Mouse (Mus musculus): ENCODE measurements around the gene Tex44. TPM values are rescaled to one million over a fixed set of nuclear protein-coding genes. Genes with fewer than 3 reads are reported as not detected.

The Tex44 gene
- polyA plus RNA-seq (2012; rRNA removed) = 140 and 142 TPM in 2 replicates

GRCm38 (mm10) chr1:86426128-86426527 is at the start of gene Tex44, which contains the start of gene Nmur1:
Gene Tex44, plus strand, starts transcription at chr1:86426329.
Gene Nmur1, minus strand, starts transcription at chr1:86426228.
- H3K27ac ChIP-seq (ENCODE audit: control insufficient read depth, insufficient read depth, low read depth, low read length) = no peak within 1 kb of the TSS
- peak within 1 kb of the TSS; percentile 79 for H3K4me3 ChIP-seq (ENCODE audit: control insufficient read depth, low read depth, low read length)
- H3K36me3 ChIP-seq (ENCODE audit: control insufficient read depth, insufficient read depth, low read length) = no peaks in the 10 kb centered on the region
- no peaks in the 10 kb centered on the region for H3K27me3 ChIP-seq (ENCODE audit: control insufficient read depth, insufficient read depth, low read length)
- TF ChIP-seq POLR2A (IDR thresholded peaks at IDR 0.05; ENCODE audit: control insufficient read depth, low read depth, low read length) = peak; percentile 65; the same call in 1 of the 2 replicates
- no peak for TF ChIP-seq CTCF (IDR thresholded peaks at IDR 0.05; ENCODE audit: control insufficient read depth, insufficient read depth, insufficient replicate concordance, low read depth, low read length)
- H3K4me1 ChIP-seq (ENCODE audit: control insufficient read depth, insufficient read depth, low read length) = peaks cover 11% of the 10 kb centered on the region

GRCm38 (mm10) chr1:86376354-86376753 is 49.8 kb upstream of the Tex44 start:
- H3K27me3 ChIP-seq (ENCODE audit: control insufficient read depth, insufficient read depth, low read length) = no peaks in the 10 kb centered on the region
- TF ChIP-seq POLR2A (IDR thresholded peaks at IDR 0.05; ENCODE audit: control insufficient read depth, low read depth, low read length) = no peak
- no peak for TF ChIP-seq CTCF (IDR thresholded peaks at IDR 0.05; ENCODE audit: control insufficient read depth, insufficient read depth, insufficient replicate concordance, low read depth, low read length)
- H3K27ac ChIP-seq (ENCODE audit: control insufficient read depth, insufficient read depth, low read depth, low read length) = no peak overlapping the region
- no peaks in the 10 kb centered on the region for H3K36me3 ChIP-seq (ENCODE audit: control insufficient read depth, insufficient read depth, low read length)
- H3K4me1 ChIP-seq (ENCODE audit: control insufficient read depth, insufficient read depth, low read length) = peaks cover 2% of the 10 kb centered on the region; the same call in 1 of the 2 replicates
- H3K4me3 ChIP-seq (ENCODE audit: control insufficient read depth, low read depth, low read length) = no peak overlapping the region

DNA sequence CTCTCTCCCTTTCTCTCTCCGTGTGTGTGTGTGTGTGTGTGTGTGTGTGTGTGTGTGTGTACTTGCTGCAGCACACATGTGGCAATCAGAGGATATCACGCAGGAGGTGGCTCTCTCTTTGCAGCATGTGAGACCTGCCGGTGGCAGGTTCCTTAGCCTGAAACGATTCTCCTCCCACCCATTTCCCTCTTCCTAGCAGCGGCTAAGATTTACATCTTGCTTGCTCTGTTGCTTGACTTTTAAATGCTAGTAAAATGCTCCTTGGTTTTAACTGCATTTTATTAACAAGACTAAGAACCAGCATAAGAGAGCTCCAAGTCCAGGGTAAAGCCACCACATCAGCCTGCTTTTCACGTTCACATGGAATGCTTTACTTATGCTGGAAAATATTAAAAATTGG is 47.5 kb upstream of the Tex44 start:
- H3K36me3 ChIP-seq (ENCODE audit: control insufficient read depth, insufficient read depth, low read length) = no peaks in the 10 kb centered on the region
- no peak overlapping the region for H3K27ac ChIP-seq (ENCODE audit: control insufficient read depth, insufficient read depth, low read depth, low read length)
- peaks cover 2% of the 10 kb centered on the region; the same call in 1 of the 2 replicates for H3K4me1 ChIP-seq (ENCODE audit: control insufficient read depth, insufficient read depth, low read length)
- TF ChIP-seq POLR2A (IDR thresholded peaks at IDR 0.05; ENCODE audit: control insufficient read depth, low read depth, low read length) (no peak), CTCF (IDR thresholded peaks at IDR 0.05; ENCODE audit: control insufficient read depth, insufficient read depth, insufficient replicate concordance, low read depth, low read length) (no peak)
- H3K27me3 ChIP-seq (ENCODE audit: control insufficient read depth, insufficient read depth, low read length) = no peaks in the 10 kb centered on the region
- H3K4me3 ChIP-seq (ENCODE audit: control insufficient read depth, low read depth, low read length) = no peak overlapping the region

- Histone ChIP-seq H3K27me3 (ENCODE audit: control insufficient read depth, insufficient read depth, low read length) (no peaks in the 10 kb centered on the region), H3K36me3 (ENCODE audit: control insufficient read depth, insufficient read depth, low read length) (no peaks in the 10 kb centered on the region), H3K27ac (ENCODE audit: control insufficient read depth, insufficient read depth, low read depth, low read length) (no peak overlapping the region), H3K4me3 (ENCODE audit: control insufficient read depth, low read depth, low read length) (no peak overlapping the region), H3K4me1 (ENCODE audit: control insufficient read depth, insufficient read depth, low read length) (peaks cover 2% of the 10 kb centered on the region; the same call in 1 of the 2 replicates)
- TF ChIP-seq POLR2A (IDR thresholded peaks at IDR 0.05; ENCODE audit: control insufficient read depth, low read depth, low read length) = no peak
- TF ChIP-seq CTCF (IDR thresholded peaks at IDR 0.05; ENCODE audit: control insufficient read depth, insufficient read depth, insufficient replicate concordance, low read depth, low read length) = no peak
Observed at GRCm38 (mm10) chr1:86379161-86379569, 47.0 kb upstream of the Tex44 start.

- H3K27ac ChIP-seq (ENCODE audit: control insufficient read depth, insufficient read depth, low read depth, low read length) = no peak overlapping the region
- H3K4me1 ChIP-seq (ENCODE audit: control insufficient read depth, insufficient read depth, low read length) = peaks cover 2% of the 10 kb centered on the region; the same call in 1 of the 2 replicates
- H3K4me3 ChIP-seq (ENCODE audit: control insufficient read depth, low read depth, low read length) = peak overlapping the region; percentile 32
- TF ChIP-seq CTCF (IDR thresholded peaks at IDR 0.05; ENCODE audit: control insufficient read depth, insufficient read depth, insufficient replicate concordance, low read depth, low read length) (peak; percentile 99), POLR2A (IDR thresholded peaks at IDR 0.05; ENCODE audit: control insufficient read depth, low read depth, low read length) (no peak)
- no peaks in the 10 kb centered on the region for H3K36me3 ChIP-seq (ENCODE audit: control insufficient read depth, insufficient read depth, low read length)
- no peaks in the 10 kb centered on the region for H3K27me3 ChIP-seq (ENCODE audit: control insufficient read depth, insufficient read depth, low read length)
Observed at GRCm38 (mm10) chr1:86381027-86381426, 45.1 kb upstream of the Tex44 start.

DNA sequence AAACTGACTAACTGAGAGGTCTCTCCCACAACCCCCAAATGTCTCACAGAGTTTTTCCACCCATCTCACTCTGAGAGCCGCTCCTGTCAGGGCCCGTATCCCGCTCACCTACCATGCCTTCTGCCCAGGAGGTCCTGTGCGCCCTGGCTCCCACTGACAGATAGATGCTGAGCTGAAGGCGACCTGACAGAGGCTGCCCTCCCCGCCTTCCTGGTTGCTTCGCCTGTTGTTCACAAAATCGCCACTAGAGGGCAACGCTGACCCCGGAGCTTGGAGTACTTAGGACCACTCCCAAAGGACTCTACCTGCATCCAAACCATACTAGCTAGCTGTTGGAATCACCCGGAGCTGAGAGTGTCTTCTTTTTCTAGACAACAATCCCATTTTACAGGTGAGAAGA is 36.9 kb upstream of the Tex44 start:
- no peaks in the 10 kb centered on the region for H3K36me3 ChIP-seq (ENCODE audit: control insufficient read depth, insufficient read depth, low read length)
- no peak overlapping the region for H3K27ac ChIP-seq (ENCODE audit: control insufficient read depth, insufficient read depth, low read depth, low read length)
- no peak overlapping the region for H3K4me3 ChIP-seq (ENCODE audit: control insufficient read depth, low read depth, low read length)
- peaks cover 3% of the 10 kb centered on the region for H3K4me1 ChIP-seq (ENCODE audit: control insufficient read depth, insufficient read depth, low read length)
- no peaks in the 10 kb centered on the region for H3K27me3 ChIP-seq (ENCODE audit: control insufficient read depth, insufficient read depth, low read length)
- TF ChIP-seq CTCF (IDR thresholded peaks at IDR 0.05; ENCODE audit: control insufficient read depth, insufficient read depth, insufficient replicate concordance, low read depth, low read length) (peak; percentile 91; the same call in 1 of the 2 replicates), POLR2A (IDR thresholded peaks at IDR 0.05; ENCODE audit: control insufficient read depth, low read depth, low read length) (no peak)

DNA sequence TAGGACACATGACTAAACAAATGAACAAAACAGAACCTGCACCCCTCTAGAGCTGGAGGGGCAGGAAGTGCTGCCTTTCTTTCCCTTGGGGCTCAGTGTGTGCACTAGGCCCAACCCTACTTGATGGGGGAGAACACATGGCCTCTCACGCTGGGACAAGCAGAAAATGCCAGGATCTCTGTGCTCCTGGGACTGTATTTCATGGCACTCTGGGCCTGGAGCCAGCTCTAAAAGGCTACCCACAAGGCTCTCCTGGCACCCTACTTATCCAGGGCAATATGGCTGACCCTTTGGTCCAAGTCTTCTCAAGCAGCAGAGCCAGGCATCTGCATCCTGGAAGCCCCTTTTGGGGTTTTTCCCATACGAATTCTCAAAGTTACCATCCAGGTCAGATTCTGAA is 34.7 kb upstream of the Tex44 start:
- no peaks in the 10 kb centered on the region for H3K27me3 ChIP-seq (ENCODE audit: control insufficient read depth, insufficient read depth, low read length)
- TF ChIP-seq POLR2A (IDR thresholded peaks at IDR 0.05; ENCODE audit: control insufficient read depth, low read depth, low read length) (no peak), CTCF (IDR thresholded peaks at IDR 0.05; ENCODE audit: control insufficient read depth, insufficient read depth, insufficient replicate concordance, low read depth, low read length) (no peak)
- peaks cover 3% of the 10 kb centered on the region for H3K4me1 ChIP-seq (ENCODE audit: control insufficient read depth, insufficient read depth, low read length)
- no peak overlapping the region for H3K27ac ChIP-seq (ENCODE audit: control insufficient read depth, insufficient read depth, low read depth, low read length)
- no peaks in the 10 kb centered on the region for H3K36me3 ChIP-seq (ENCODE audit: control insufficient read depth, insufficient read depth, low read length)
- H3K4me3 ChIP-seq (ENCODE audit: control insufficient read depth, low read depth, low read length) = no peak overlapping the region

All from testis, adult 2 months (tissue).